16 mouse cellular contexts compared by ENCODE assay signal in genomic region chr3:136771700-136772099, GRCm38 (mm10).
DNase-seq lines count a peak whose midpoint lies in the region; ATAC-seq lines count a peak whose summit lies in the region.
"Had no signal": no experiment of that assay in that cellular context is flagged by ENCODE, and none has a peak within 500 bp of the region (broad histone marks: within the 10 kb centered on the region; RNA-seq: fewer than 3 reads in every experiment).

No protein-coding gene starts in this region.

- DNase-seq in cerebellum, postnatal 4 days (ENCODE audit: low spot score in 2 of 2), result no peak
- DNase-seq in brain, adult 2 months (ENCODE audit: low read depth, low spot score), result peak; percentile 74
- peak; percentile 70 for DNase-seq in cerebellum, adult 9-10 months
- peak; percentile 21 for DNase-seq in lung, postnatal 14 days
- DNase-seq in adrenal gland, adult 2 months, result no peak
- DNase-seq in spleen, adult 18-20 months, result no peak
- DNase-seq in gastrocnemius, adult 8-10 months (ENCODE audit: low spot score in 2 of 2), result no peak
- DNase-seq: gastrocnemius, postnatal 36 days; heart, adult 2 months; heart, postnatal 36 days; kidney, adult 11 months; kidney, postnatal 36 days; right cerebral cortex, adult 18-20 months; right cerebral cortex, postnatal 4 days; thymus, adult 18-20 months had no signal

- 0 out of 2 replicates have a peak, but pooled peaks have one; percentile 46 for ATAC-seq in cerebellum, adult (ENCODE audit: insufficient number of reproducible peaks, low FRiP score, low TSS enrichment)

Comparison
In these comparisons a context has a peak if more than half of its experiments do, and no peak if none do; other contexts are left out.
1. DNase-seq: peak in brain, adult 2 months (single experiment), cerebellum, adult 9-10 months (single experiment) and lung, postnatal 14 days (single experiment); none in cerebellum, postnatal 4 days (0 of 2), adrenal gland, adult 2 months (single experiment), spleen, adult 18-20 months (0 of 2) and gastrocnemius, adult 8-10 months (0 of 2).